8 mouse cellular contexts compared by ENCODE assay signal in the genomic region with DNA sequence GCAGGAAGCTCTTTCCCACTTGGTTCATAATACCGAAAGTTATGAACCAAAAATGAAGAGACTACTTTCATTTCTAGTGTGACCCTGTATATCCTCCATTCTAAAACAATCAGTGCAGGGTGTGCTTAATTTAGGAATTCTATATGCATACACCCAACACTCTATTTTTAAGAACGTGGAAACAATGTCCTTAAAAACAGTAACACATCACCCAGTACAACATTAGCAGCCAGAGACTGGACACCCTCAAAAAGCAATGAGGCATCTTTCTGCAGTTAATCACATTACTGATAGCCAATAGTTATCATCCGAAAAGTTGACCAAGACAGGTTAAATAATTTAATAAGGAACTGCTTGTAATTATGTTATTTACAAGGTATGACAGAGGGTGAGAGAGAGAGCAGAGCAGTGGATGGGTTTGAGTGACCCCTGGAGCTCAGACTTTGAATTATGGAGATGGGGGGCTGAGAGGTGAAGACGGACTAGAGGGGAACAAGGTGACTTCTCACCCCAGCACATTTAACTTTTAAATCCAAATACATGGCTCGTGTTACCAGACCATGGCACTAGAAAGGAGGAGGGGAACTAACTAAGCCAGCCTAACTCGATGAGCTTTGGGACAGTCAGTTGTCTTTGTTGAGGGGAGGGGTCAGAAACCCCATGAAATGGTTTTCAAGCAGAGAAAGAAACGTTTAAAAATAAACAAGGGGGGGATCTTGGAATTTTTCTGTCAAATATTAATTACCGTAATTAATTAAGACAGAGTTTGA. TPM values are rescaled to one million over a fixed set of nuclear protein-coding genes. Genes with fewer than 3 reads are reported as not detected.
DNase-seq lines count a peak whose midpoint lies in the region; ATAC-seq and TF ChIP-seq lines count a peak whose summit lies in the region.

No protein-coding gene starts in this region.

- TF ChIP-seq EP300 in heart, postnatal 0 days (IDR thresholded peaks at IDR 0.05; ENCODE audit: low read depth) = no peak

- no peaks in the 10 kb centered on the region for H3K9me3 ChIP-seq in heart, postnatal 0 days (replicated peaks; ENCODE audit: control insufficient read depth, low read length)
- H3K9me3 ChIP-seq in midbrain, embryonic 12.5 days = no peaks in the 10 kb centered on the region

- peaks cover 94% of the 10 kb centered on the region for H3K27me3 ChIP-seq in heart, postnatal 0 days (ENCODE audit: control insufficient read depth, insufficient read depth, low read length)
- H3K27me3 ChIP-seq in midbrain, embryonic 12.5 days = peaks cover 56% of the 10 kb centered on the region

- ATAC-seq in heart, postnatal 0 days (ENCODE audit: insufficient read depth, low read depth) = no peak
- no peak for ATAC-seq in midbrain, embryonic 12.5 days (ENCODE audit: low FRiP score, low read depth)

- TF ChIP-seq CTCF in bone marrow macrophage, adult 2 months (IDR thresholded peaks at IDR 0.05; ENCODE audit: low read depth, low read length) = no peak
- TF ChIP-seq CTCF in heart, postnatal 0 days (IDR thresholded peaks at IDR 0.05; ENCODE audit: low read depth) = no peak

- peak overlapping the region; percentile 73 for H3K4me2 ChIP-seq in heart, postnatal 0 days (ENCODE audit: low read depth, low read length)
- H3K4me2 ChIP-seq in midbrain, embryonic 12.5 days (replicated peaks) = peak overlapping the region; percentile 70

- 0 out of 2 replicates have a peak overlapping the region, but pooled peaks have one; percentile 36 for H3K9ac ChIP-seq in heart, postnatal 0 days (replicated peaks; ENCODE audit: low read depth, low read length)
- peak overlapping the region; percentile 87 for H3K9ac ChIP-seq in midbrain, embryonic 12.5 days (replicated peaks)

- H3K4me3 ChIP-seq in bone marrow macrophage, adult 2 months (ENCODE audit: insufficient read depth, low read length) = peak overlapping the region; percentile 47
- H3K4me3 ChIP-seq in heart, postnatal 0 days (ENCODE audit: low read depth, low read length) = peak overlapping the region; percentile 70
- peak overlapping the region; percentile 86 for H3K4me3 ChIP-seq in midbrain, embryonic 12.5 days

- no peaks in the 10 kb centered on the region for H3K36me3 ChIP-seq in heart, postnatal 0 days (replicated peaks; ENCODE audit: control insufficient read depth, insufficient read depth, low read length)
- peaks cover 6% of the 10 kb centered on the region; the same call in 1 of the 2 replicates for H3K36me3 ChIP-seq in midbrain, embryonic 12.5 days

- no peak for TF ChIP-seq POLR2A in bone marrow macrophage, adult 2 months (IDR thresholded peaks at IDR 0.05; ENCODE audit: borderline replicate concordance, low read depth, low read length)

- 17% methylated on average over 8 of the region's 8 CpGs for WGBS in heart, postnatal 0 days
- WGBS in midbrain, embryonic 12.5 days = 3% methylated on average over 8 of the region's 8 CpGs

- H3K4me1 ChIP-seq in bone marrow macrophage, adult 2 months (ENCODE audit: control insufficient read depth, insufficient read depth, low read length) = peaks cover 7% of the 10 kb centered on the region
- H3K4me1 ChIP-seq in heart, postnatal 0 days (ENCODE audit: control insufficient read depth, insufficient read depth) = peaks cover 7% of the 10 kb centered on the region; the same call in 1 of the 2 replicates
- H3K4me1 ChIP-seq in midbrain, embryonic 12.5 days = peaks cover 56% of the 10 kb centered on the region

- no peak overlapping the region for H3K27ac ChIP-seq in bone marrow macrophage, adult 2 months (ENCODE audit: insufficient read depth, low read depth, low read length)
- H3K27ac ChIP-seq in heart, postnatal 0 days (ENCODE audit: low read depth) = no peak overlapping the region
- H3K27ac ChIP-seq in midbrain, embryonic 12.5 days (replicated peaks) = peak overlapping the region; percentile 92

- peak; percentile 6 for DNase-seq in cerebellum, adult 8-10 months
- DNase-seq in cerebellum, postnatal 4 days (ENCODE audit: low spot score in 2 of 2) = no peak
- no peak for DNase-seq in heart, postnatal 0 days (ENCODE audit: low spot score)
- DNase-seq in thymus, adult 18-20 months = no peak
- no peak for DNase-seq in cerebellum, adult 9-11 months
- no peak for DNase-seq in ovary, postnatal 14 days (ENCODE audit: low spot score)

RNA-seq across cellular contexts. Expression of gene Ebf3, which starts 2.7 kb away (rescaled TPM):
- 0.19 and 0.63 TPM in 2 replicates for polyA plus RNA-seq in bone marrow macrophage, adult 2 months (2012; ENCODE audit: insufficient read depth, insufficient read length, missing spikeins)
- 3.7 and 8.2 TPM in 2 replicates for total RNA-seq in heart, postnatal 0 days (2014; rRNA removed; ENCODE audit: low replicate concordance)
- 0.97 and 1.1 TPM in 2 replicates for polyA plus RNA-seq in heart, postnatal 0 days (2015; fragmentation: Nextera tagmentation; extraction: Ambion mirVana)
- 23.3 and 24.9 TPM in 2 replicates for polyA plus RNA-seq in midbrain, embryonic 12.5 days (2016; fragmentation: Nextera tagmentation; extraction: Ambion mirVana)

Comparison
In these comparisons a context has a peak if more than half of its experiments do, and no peak if none do; other contexts are left out.
1. RNA of gene Ebf3, which starts 2.7 kb away (polyA plus RNA-seq): 23.3 to 24.9 TPM in midbrain, embryonic 12.5 days; 0.97 to 1.1 TPM in heart, postnatal 0 days and 0.19 to 0.63 TPM in bone marrow macrophage, adult 2 months; every median in the first group is over 10 times any median in the second.
2. Peak in every context shown above with its lines, with median percentiles within 50 percentile points of each other: H3K4me3 ChIP-seq.